Mouse (Mus musculus) cortical plate, adult 2 months (tissue): ENCODE measurements around the gene Apaf1. TPM values are rescaled to one million over a fixed set of nuclear protein-coding genes. Genes with fewer than 3 reads are reported as not detected.

ENCODE experiments used
- H3K27ac ChIP-seq: fragments of 200-500 bp; 2 replicates; pipeline ENCODE4 v1.5.1; 2012; ENCODE audit warnings: low read length, control low read depth, inconsistent platforms; ENCODE audit not compliant: insufficient read depth
- H3K4me1 ChIP-seq: fragments of 200-500 bp; 2 replicates; pipeline ENCODE4 v1.6.1; 2011; ENCODE audit warnings: low read length; ENCODE audit not compliant: control insufficient read depth, insufficient read depth
- H3K4me3 ChIP-seq: fragments of 200-500 bp; 2 replicates; pipeline ENCODE4 v1.5.1; 2011; ENCODE audit warnings: mild to moderate bottlenecking, low read length, control low read depth; ENCODE audit not compliant: insufficient read depth
- CTCF ChIP-seq: fragments of 200-500 bp; IDR thresholded peaks from 2 replicates; pipeline ENCODE4 v1.5.1; 2011; ENCODE audit warnings: mild to moderate bottlenecking, control low read depth, low read length; ENCODE audit not compliant: insufficient read depth; ENCODE audit errors: extremely low read depth
- POLR2A ChIP-seq: fragments of 200-500 bp; IDR thresholded peaks from 2 replicates; pipeline ENCODE4 v1.6.1; 2011; ENCODE audit warnings: mild to moderate bottlenecking, low read length, control low read depth; ENCODE audit not compliant: insufficient read depth; ENCODE audit errors: extremely low read depth
- polyA plus RNA-seq: library from polyadenylated mRNA; depleted of rRNA; stranded (reverse); fragments of >200 nt; gene quantifications from 2 replicates; pipeline ENCODE4 v1.2.3, GENCODE M21; 2012

Gene Apaf1
- polyA plus RNA-seq, 1 experiment: 9.3 TPM

DNA sequence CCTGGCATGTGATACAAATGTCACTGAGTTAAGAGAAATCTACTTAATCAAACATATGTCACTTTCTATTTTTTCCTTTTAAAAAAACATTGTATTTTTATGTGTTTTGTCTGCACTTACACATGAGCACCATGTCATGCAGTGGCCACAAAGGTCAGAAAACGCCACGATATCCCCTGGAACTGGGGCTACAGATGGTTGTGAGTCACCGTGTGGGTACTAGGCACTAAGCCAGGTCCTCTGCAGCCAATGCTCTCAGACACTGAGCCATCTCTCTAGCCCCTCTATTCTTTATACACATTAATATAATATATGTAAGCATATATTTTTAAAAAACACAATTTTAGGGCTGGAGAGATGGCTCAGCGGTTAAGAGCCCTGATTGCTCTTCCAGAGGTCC is 32.9 kb downstream of the Apaf1 start:
- H3K4me3 ChIP-seq: no peak overlapping the region
- no peak for TF ChIP-seq POLR2A
- TF ChIP-seq CTCF: no peak
- no peaks in the 10 kb centered on the region for H3K4me1 ChIP-seq
- H3K27ac ChIP-seq: no peak overlapping the region

DNA sequence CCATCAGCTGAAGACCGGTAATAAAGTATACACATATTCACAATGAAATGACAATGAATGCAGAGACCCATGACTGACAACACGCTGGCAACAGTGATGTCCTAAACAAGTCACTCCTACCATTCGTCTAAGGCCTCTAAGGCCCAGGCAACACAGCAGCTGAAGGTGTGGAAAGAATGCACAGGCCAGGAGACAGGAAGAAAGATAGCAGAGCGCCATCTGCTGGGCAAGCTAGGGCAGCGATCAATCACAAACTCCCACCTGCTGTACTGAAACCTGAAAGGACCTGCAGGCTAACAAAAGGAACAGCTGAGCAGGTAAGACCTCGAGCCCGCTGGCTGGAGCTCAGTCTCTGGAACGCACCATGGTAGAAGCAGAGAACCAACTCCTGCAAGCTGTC is 48.6 kb downstream of the Apaf1 start:
- Histone ChIP-seq H3K4me1 (peaks cover 1% of the 10 kb centered on the region; the same call in 1 of the 2 replicates), H3K27ac (no peak overlapping the region), H3K4me3 (no peak overlapping the region)
- TF ChIP-seq CTCF: peak; percentile 89
- TF ChIP-seq POLR2A: no peak

DNA sequence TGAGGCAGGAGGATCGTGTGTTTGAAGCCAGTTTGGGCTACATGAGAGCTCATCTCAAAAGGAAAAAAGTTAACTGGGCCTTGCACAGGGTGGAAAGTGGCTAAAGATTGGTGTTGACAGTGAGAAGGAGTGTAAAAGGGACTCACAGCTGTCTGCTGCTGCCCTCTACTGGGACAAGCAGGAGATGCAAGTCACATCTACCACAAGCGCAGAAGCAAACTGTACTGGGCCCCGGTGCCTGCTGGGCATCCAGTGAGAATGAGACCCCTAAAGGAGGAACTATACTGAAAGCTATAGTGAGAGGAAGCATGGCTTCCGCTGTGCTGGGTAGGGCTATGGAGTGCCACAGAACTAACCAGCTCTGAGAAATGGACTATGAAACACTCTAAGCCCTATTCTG is 50.2 kb downstream of the Apaf1 start:
- Histone ChIP-seq H3K4me1 (peaks cover 3% of the 10 kb centered on the region; the same call in 1 of the 2 replicates), H3K4me3 (no peak overlapping the region), H3K27ac (no peak overlapping the region)
- TF ChIP-seq POLR2A (no peak), CTCF (peak; percentile 98)

DNA sequence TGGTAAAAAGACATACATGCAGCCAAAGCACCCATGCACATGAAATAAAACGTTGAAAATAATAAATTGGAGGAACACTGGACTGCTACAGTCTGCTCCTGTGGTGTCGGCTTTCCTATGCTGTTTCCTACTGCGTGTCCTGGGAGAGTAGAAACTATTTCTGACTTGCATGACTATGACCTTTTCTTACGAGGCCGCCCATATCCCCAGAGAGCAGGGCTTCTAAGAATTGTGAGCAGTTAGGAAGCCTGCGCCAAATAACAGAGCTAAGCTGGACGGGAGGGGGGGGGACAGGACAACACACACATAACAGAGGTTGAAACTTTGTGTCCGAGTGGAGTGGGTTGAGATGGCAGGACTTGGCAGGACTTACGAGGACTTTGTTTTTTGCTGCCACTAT is 51.4 kb downstream of the Apaf1 start:
- no peak for TF ChIP-seq CTCF
- TF ChIP-seq POLR2A: no peak
- H3K27ac ChIP-seq: no peak overlapping the region
- H3K4me3 ChIP-seq: no peak overlapping the region
- H3K4me1 ChIP-seq: peaks cover 2% of the 10 kb centered on the region; the same call in 1 of the 2 replicates

DNA sequence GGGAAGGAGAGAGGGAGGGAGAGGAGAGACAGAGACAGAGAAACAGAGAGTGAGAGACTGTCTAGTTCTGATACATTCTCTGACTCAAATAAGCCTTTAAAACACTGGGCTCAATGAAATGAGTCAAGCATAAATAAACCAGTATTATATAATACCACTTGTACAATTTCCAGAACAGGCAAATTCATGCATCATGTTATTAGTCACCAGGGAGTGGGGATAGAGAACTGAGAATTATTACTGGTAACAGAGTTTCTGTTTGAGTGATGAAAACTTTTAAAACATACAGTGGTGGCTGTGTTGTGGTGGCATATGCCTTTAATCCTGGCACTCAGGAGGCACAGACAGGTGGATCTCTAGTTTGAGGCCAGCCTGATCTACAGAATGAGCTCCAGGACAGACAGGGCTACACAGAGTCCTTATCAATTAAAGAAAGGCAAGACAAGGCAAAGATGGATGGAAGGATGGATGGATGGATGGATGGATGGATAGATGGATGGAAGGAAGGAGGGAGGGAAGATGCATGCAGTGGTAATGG is 53.5 kb downstream of the Apaf1 start:
- Histone ChIP-seq H3K27ac (peak overlapping the region; percentile 47), H3K4me3 (no peak overlapping the region)

DNA sequence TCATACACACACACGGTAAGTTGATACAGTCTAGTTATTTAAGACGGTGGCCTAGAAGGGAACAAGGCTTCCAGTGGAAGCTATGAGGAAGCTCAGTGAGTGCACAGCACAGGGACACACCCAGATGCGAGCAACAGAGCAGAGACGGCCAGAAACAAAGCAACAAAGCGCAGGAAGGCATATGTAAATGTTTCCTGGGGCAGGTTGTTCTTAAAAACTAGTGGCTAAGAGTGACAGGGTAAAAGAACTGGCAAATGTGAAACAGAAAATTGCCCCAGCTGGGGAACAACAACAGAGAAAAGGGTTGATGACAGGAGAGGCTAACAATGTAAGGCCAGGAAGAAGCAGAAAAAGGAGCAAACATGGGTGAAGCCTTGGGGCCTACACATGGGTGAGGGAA is 54.6 kb downstream of the Apaf1 start:
- Histone ChIP-seq H3K4me1 (peaks cover 2% of the 10 kb centered on the region; the same call in 1 of the 2 replicates), H3K4me3 (no peak overlapping the region), H3K27ac (no peak overlapping the region)
- TF ChIP-seq CTCF (no peak), POLR2A (no peak)

More for the DNA sequence above, 53.5 kb downstream of the Apaf1 start:
- H3K4me1 ChIP-seq: peaks cover 2% of the 10 kb centered on the region; the same call in 1 of the 2 replicates
- TF ChIP-seq POLR2A: no peak
- no peak for TF ChIP-seq CTCF

DNA sequence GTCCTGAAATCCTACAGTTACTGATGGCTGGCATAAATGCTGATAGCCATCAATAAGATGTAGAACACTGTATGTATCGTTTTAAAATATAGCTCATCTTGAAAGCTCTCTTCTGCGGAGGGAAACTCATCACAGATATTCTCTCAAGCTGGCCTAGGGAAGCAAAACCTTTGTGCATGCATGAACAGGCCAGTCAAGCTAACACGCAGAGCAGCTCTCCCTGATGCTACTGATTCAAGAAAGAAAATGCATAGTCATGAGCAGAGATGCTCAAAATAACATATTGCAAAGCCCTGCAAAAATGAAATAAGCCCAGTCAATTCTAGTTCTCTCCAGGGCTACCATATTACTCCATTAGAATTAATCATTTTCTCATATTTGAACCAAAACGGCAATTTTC is 55.1 kb downstream of the Apaf1 start:
- H3K4me3 ChIP-seq: no peak overlapping the region
- no peak overlapping the region for H3K27ac ChIP-seq
- peaks cover 2% of the 10 kb centered on the region; the same call in 1 of the 2 replicates for H3K4me1 ChIP-seq
- no peak for TF ChIP-seq POLR2A
- TF ChIP-seq CTCF: no peak

DNA sequence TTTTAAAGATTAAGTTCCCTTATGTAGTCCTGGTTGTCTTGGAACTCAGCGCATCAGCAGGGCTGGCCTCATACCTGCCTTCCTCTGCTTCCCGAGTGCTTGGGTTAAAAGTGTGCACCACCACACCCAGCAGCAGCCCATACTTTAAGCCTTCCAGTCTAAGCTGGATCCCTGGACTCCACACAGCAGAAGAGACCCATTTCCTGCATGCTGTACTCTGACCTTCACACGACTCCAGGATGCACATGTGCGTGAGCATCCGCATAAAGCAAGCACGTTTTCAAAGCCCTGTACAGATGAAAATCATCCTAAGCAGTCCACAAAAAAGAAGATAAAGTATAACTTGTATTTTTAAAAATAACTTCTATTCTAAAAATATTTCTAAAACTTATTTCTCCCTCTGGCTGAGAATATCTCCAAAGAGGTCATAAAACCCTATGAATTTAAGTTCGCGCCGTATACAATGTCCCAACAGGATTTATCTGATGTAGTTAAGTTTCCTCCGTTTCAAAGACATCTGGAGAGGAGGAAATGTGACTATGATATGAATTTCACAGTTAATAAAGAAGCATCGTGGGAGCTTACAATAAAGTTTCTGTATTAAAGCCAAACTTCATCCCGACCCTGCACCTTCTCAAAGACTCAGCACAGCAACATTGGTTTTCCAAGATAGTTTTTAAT is 76.6 kb downstream of the Apaf1 start:
- Histone ChIP-seq H3K4me1 (peaks cover 3% of the 10 kb centered on the region; the same call in 1 of the 2 replicates), H3K27ac (no peak overlapping the region), H3K4me3 (no peak overlapping the region)
- no peak for TF ChIP-seq POLR2A
- TF ChIP-seq CTCF: no peak

DNA sequence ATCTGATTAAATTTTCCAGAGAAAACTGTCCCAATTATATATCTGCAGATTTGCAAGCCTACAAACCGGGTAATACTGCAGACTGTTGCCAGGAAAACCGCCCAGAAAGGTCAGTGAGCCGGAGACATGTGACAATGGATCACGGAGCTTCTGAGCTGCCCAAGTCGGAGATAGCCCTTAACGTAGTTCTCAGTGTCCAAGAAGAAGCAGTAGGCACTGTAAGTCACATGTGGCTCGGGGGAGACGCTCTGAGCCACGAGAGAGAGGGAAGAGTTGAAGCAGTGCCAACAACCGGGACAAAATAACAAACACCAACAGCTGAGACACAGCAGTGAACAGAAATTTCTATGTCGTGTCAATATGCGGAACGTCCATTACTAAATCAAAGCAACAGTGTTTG is 81.1 kb downstream of the Apaf1 start:
- Histone ChIP-seq H3K4me3 (no peak overlapping the region), H3K4me1 (peaks cover 3% of the 10 kb centered on the region; the same call in 1 of the 2 replicates), H3K27ac (no peak overlapping the region)
- TF ChIP-seq CTCF (no peak), POLR2A (no peak)

DNA sequence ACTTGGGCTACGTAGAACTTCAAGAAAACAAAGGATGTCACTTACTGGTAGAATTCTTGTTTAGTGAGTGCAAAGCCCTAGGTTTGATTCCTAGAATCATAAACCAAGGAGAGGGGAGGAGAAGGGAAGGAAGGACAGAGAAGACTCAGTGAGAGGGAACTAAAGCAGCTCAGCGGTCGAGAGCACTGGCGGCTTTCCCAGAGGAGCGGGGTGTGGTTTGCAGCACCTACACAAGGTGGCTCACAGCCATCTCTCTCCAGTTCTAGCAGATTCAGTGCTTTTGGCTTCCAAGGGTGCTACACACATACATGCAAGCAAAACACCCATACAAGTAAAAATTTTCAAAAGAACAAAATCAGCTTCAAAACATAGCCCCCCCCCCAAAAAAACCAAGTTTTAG is 82.7 kb downstream of the Apaf1 start:
- TF ChIP-seq CTCF (no peak), POLR2A (no peak)
- Histone ChIP-seq H3K4me3 (no peak overlapping the region), H3K27ac (no peak overlapping the region), H3K4me1 (peaks cover 3% of the 10 kb centered on the region; the same call in 1 of the 2 replicates)

DNA sequence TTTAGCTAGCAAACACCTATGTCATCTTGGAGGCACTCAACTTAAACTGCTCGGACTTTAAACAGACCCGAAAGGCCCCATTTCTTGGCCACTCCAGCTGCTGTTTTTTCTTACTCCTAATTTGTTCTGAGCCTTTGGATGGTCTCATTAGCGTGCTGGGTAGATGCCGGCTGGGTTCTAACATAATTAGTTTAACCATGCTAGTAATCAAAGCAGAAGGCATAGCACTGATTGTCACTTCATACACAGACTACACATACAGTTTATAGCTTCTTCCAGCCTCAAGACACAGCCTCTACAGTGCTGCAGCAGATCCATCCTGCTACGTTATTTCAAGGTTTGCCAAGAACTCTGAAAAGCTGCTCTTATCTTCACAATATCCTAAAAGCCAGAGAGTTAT is 88.7 kb downstream of the Apaf1 start:
- no peak overlapping the region for H3K4me3 ChIP-seq
- TF ChIP-seq POLR2A (no peak), CTCF (no peak)
- no peaks in the 10 kb centered on the region; the same call in 1 of the 2 replicates for H3K4me1 ChIP-seq
- H3K27ac ChIP-seq: no peak overlapping the region
